Mouse (Mus musculus) hindbrain, embryonic 16.5 days (tissue): Measurements from ENCODE around the gene Zzz3. TPM values are rescaled to one million over a fixed set of nuclear protein-coding genes. Genes with fewer than 3 reads are reported as not detected.

Experiments used
- ATAC-seq: fragments of 200-750 bp; cut with Nextera tagmentation; 2 replicates; pipeline ENCODE4 v1.8.0; 2017; ENCODE audit warnings: moderate TSS enrichment, moderate library complexity
- H3K27ac ChIP-seq: fragments of 300-500 bp; sonication (generic); 2 replicates; pipeline ENCODE4 v1.5.1; 2014; ENCODE audit warnings: low read depth, mild to moderate bottlenecking, control low read depth, low read length, moderate library complexity
- H3K27me3 ChIP-seq: fragments of 300-500 bp; sonication (generic); replicated peaks from 2 replicates; pipeline ENCODE4 v1.6.1; 2014; ENCODE audit warnings: low read length; ENCODE audit not compliant: control insufficient read depth, insufficient read depth
- H3K36me3 ChIP-seq: fragments of 300-500 bp; sonication (generic); 2 replicates; pipeline ENCODE4 v1.6.1; 2014; ENCODE audit warnings: mild to moderate bottlenecking, low read length, moderate library complexity, mixed read lengths; ENCODE audit not compliant: control insufficient read depth, insufficient read depth
- H3K4me1 ChIP-seq: fragments of 300-500 bp; sonication (generic); 2 replicates; pipeline ENCODE4 v1.6.1; 2014; ENCODE audit warnings: low read depth, low read length; ENCODE audit not compliant: control insufficient read depth, insufficient read depth
- H3K4me2 ChIP-seq: fragments of 300-500 bp; sonication (generic); 2 replicates; pipeline ENCODE4 v1.6.1; 2014; ENCODE audit warnings: mild to moderate bottlenecking, low read length, control low read depth, moderate library complexity
- H3K4me3 ChIP-seq: fragments of 300-500 bp; sonication (generic); 2 replicates; pipeline ENCODE4 v1.5.1; 2014; ENCODE audit warnings: mild to moderate bottlenecking, low read length, control low read depth, moderate library complexity
- H3K9ac ChIP-seq: fragments of 300-500 bp; sonication (generic); 2 replicates; pipeline ENCODE4 v1.6.1; 2014; ENCODE audit warnings: low read depth, mild to moderate bottlenecking, control low read depth, low read length, moderate library complexity
- H3K9me3 ChIP-seq: fragments of 300-500 bp; sonication (generic); 2 replicates; pipeline ENCODE4 v1.6.1; 2014; ENCODE audit warnings: mild to moderate bottlenecking, low read length, moderate library complexity; ENCODE audit not compliant: control insufficient read depth
- WGBS: fragments of 180-500 bp; shearing (Covaris S2); extraction: QIAGEN DNeasy Blood & Tissue Kit; methylation state at CpG from one replicate; pipeline ENCODE4 v1.1.7; 2014; 5-methylcytosine and 5-hydroxymethylcytosine counted together
- polyA plus RNA-seq: library from polyadenylated mRNA; unstranded; fragments of >200 nt; fragmentation: Nextera tagmentation; extraction: Ambion mirVana; gene quantifications from 2 replicates; pipeline ENCODE4 v1.2.1, GENCODE M21; 2015

Zzz3 gene
- polyA plus RNA-seq, 1 experiment from 2014 or later = 23.4 TPM

DNA sequence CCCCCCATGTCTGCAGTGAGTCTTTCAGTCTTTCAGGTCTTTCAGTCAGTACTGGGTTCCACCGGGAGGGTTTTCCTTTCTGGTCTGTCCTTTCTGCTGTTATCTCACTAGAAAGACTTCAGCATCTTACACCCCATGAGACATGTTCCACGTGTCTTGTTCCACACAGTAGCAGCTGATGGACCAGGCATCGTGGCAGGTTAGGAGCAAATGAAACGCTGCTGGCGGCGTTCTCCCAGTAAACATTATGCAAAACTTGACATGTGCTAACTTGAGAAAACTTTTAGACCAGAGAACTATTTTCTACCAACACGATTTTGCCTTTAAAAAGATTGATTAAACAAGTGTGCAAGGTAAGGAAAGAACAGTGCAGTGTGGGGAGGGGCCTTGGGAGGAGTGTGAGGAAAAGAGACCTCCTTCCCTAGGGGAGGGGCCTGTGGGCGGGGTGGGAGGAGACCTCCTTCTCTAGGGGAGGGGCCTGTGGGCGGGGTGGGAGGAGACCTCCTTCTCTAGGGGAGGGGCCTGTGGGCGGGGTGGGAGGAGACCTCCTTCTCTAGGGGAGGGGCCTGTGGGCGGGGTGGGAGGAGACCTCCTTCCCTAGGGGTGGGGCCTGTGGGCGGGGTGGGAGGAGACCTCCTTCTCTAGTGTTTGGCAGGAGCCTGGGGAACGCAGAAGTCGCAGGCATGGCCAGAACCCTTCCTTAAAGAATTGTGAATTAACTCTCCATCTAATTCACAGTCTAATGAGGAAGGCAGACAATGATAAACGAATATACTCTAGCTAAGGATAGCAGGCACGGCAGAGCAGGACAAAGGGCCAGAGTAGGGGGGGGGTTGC is 83.5 kb downstream of the Zzz3 start:
- H3K9ac ChIP-seq = no peak overlapping the region; the same call in 1 of the 2 replicates
- peak; percentile 66 for ATAC-seq
- no peaks in the 10 kb centered on the region for H3K9me3 ChIP-seq
- peaks cover 5% of the 10 kb centered on the region for H3K4me1 ChIP-seq
- H3K4me2 ChIP-seq = peak overlapping the region; percentile 54
- H3K27ac ChIP-seq = no peak overlapping the region
- no peaks in the 10 kb centered on the region for H3K27me3 ChIP-seq
- WGBS = 3% methylated on average over 13 of the region's 16 CpGs
- H3K4me3 ChIP-seq = peak overlapping the region; percentile 29
- H3K36me3 ChIP-seq = no peaks in the 10 kb centered on the region

- no peak overlapping the region for H3K27ac ChIP-seq
- H3K27me3 ChIP-seq = no peaks in the 10 kb centered on the region
- no peak overlapping the region for H3K4me2 ChIP-seq
- no peak overlapping the region for H3K9ac ChIP-seq
- ATAC-seq = no peak
- H3K36me3 ChIP-seq = no peaks in the 10 kb centered on the region
- H3K4me3 ChIP-seq = no peak overlapping the region
- H3K4me1 ChIP-seq = peaks cover 14% of the 10 kb centered on the region
- no peaks in the 10 kb centered on the region for H3K9me3 ChIP-seq
- WGBS = 95% methylated on average over 6 of the region's 6 CpGs
Observed at GRCm38 (mm10) chr3:152480336-152480735, 85.1 kb downstream of the Zzz3 start.

- no peaks in the 10 kb centered on the region for H3K36me3 ChIP-seq
- H3K27ac ChIP-seq = no peak overlapping the region
- no peak overlapping the region for H3K4me2 ChIP-seq
- H3K4me1 ChIP-seq = peaks cover 14% of the 10 kb centered on the region
- H3K27me3 ChIP-seq = no peaks in the 10 kb centered on the region
- H3K9me3 ChIP-seq = no peaks in the 10 kb centered on the region
- no peak for ATAC-seq
- no peak overlapping the region for H3K9ac ChIP-seq
- no peak overlapping the region for H3K4me3 ChIP-seq
- WGBS = 70% methylated on average over 8 of the region's 8 CpGs
Observed at GRCm38 (mm10) chr3:152482182-152482581, 86.9 kb downstream of the Zzz3 start.

DNA sequence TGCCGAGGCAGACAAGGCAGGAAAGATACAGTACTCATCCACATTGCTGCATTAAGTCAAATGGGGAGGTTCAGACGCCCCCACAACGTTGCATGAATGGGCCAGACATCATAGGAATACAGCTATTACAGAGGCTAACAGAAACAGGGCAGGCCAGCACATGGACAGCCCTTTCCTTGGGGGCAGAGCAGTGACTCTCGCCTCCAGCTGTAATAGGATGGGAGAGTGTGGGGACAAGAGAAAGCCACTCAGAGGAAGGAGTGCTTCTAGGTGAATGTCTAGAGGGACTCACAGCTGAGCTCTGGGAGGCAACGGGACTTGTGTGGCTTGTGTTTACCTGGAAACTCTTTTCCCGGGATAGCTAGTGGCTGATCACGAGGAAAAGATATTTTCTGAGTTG is 88.5 kb downstream of the Zzz3 start:
- WGBS = 49% methylated on average over 7 of the region's 7 CpGs
- ATAC-seq = peak; percentile 40
- Histone ChIP-seq H3K9ac (no peak overlapping the region), H3K27ac (peak overlapping the region; percentile 80), H3K27me3 (no peaks in the 10 kb centered on the region), H3K36me3 (no peaks in the 10 kb centered on the region), H3K4me3 (no peak overlapping the region), H3K4me2 (no peak overlapping the region), H3K9me3 (no peaks in the 10 kb centered on the region), H3K4me1 (peaks cover 11% of the 10 kb centered on the region)

GRCm38 (mm10) chr3:152484206-152484605 is 88.9 kb downstream of the Zzz3 start:
- ATAC-seq = peak; percentile 69
- Histone ChIP-seq H3K9me3 (no peaks in the 10 kb centered on the region), H3K27ac (peak overlapping the region; percentile 80), H3K4me1 (peaks cover 11% of the 10 kb centered on the region), H3K36me3 (no peaks in the 10 kb centered on the region), H3K4me2 (0 out of 2 replicates have a peak overlapping the region, but pooled peaks have one; percentile 1), H3K9ac (no peak overlapping the region), H3K27me3 (no peaks in the 10 kb centered on the region), H3K4me3 (no peak overlapping the region)
- WGBS = 42% methylated on average over 6 of the region's 6 CpGs

GRCm38 (mm10) chr3:152488964-152489363 is 93.7 kb downstream of the Zzz3 start:
- H3K27ac ChIP-seq = no peak overlapping the region
- peaks cover 7% of the 10 kb centered on the region for H3K4me1 ChIP-seq
- H3K27me3 ChIP-seq = no peaks in the 10 kb centered on the region
- no peak overlapping the region for H3K4me3 ChIP-seq
- ATAC-seq = no peak
- no peak overlapping the region for H3K9ac ChIP-seq
- WGBS = 88% methylated on average over 4 of the region's 4 CpGs
- H3K36me3 ChIP-seq = no peaks in the 10 kb centered on the region
- no peaks in the 10 kb centered on the region for H3K9me3 ChIP-seq
- H3K4me2 ChIP-seq = no peak overlapping the region

DNA sequence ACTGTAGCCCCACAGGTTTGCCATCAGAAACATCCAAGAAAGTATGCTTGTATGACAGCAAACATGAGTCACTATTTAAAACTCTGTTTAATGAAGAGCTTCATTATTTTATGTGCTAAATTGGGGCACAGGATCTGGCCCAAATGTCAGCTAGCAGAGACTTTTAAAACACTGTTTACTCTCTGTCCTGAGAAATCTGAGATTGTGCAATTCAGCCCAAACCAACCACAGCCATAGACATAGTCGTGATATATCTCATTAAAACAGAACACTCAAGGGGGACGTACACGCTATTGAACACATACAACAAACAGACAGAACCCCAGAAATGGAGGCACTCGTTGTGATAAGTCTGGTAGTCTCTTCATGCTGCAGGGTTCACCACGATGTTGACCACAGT is 95.2 kb downstream of the Zzz3 start:
- Histone ChIP-seq H3K36me3 (no peaks in the 10 kb centered on the region), H3K4me1 (peaks cover 8% of the 10 kb centered on the region), H3K4me3 (no peak overlapping the region), H3K9me3 (no peaks in the 10 kb centered on the region), H3K27me3 (no peaks in the 10 kb centered on the region), H3K4me2 (no peak overlapping the region), H3K9ac (no peak overlapping the region), H3K27ac (no peak overlapping the region)
- 91% methylated on average over 5 of the region's 5 CpGs for WGBS
- ATAC-seq = no peak

DNA sequence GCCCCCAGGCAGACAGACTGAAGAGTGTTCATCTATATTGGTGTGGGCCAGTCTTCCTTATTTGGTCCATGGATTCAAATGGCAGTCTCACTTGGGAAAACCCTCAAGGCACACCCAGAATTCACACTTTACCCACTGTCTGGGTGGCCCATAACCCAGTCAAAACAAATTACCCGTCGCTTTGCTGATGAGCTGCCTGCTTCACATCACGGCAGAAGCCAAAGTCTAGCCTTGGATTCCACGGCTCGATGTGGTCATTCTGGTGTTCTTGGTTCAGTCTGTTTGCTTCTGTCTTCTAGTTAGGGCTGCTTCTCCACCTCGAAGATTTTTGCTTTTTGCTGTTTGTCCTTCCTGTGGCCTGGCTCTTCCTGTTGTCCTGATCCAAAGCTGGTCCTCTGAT is 97.0 kb downstream of the Zzz3 start:
- WGBS = 86% methylated on average over 6 of the region's 6 CpGs
- Histone ChIP-seq H3K36me3 (no peaks in the 10 kb centered on the region), H3K4me2 (no peak overlapping the region), H3K4me3 (no peak overlapping the region), H3K27ac (no peak overlapping the region), H3K27me3 (no peaks in the 10 kb centered on the region), H3K9ac (no peak overlapping the region), H3K9me3 (no peaks in the 10 kb centered on the region), H3K4me1 (peaks cover 9% of the 10 kb centered on the region)
- no peak for ATAC-seq

DNA sequence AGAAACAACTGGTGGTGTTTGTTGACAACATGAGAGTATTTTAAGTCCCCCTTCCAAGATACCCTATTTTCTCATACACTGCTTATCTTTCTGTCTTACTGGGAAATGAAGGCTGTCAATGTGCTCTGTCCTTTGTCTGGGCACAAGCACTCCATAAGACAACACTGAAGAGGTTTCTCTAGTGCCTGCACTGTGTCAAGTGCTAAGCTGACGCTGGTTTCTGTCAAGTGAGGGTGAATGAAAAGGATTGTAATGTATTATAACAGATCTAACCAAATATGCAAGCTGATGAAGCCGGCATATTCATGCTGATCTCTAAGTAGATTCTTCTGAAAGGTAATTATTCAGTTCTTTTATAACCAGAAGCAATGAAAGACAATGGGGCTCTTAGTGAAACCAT is 98.5 kb downstream of the Zzz3 start:
- H3K9me3 ChIP-seq = no peaks in the 10 kb centered on the region
- ATAC-seq = no peak
- no peak overlapping the region for H3K27ac ChIP-seq
- H3K36me3 ChIP-seq = no peaks in the 10 kb centered on the region
- H3K9ac ChIP-seq = no peak overlapping the region
- H3K27me3 ChIP-seq = no peaks in the 10 kb centered on the region
- WGBS = 68% methylated on average over 2 of the region's 2 CpGs
- H3K4me1 ChIP-seq = peaks cover 9% of the 10 kb centered on the region
- no peak overlapping the region for H3K4me3 ChIP-seq
- no peak overlapping the region for H3K4me2 ChIP-seq
